Mouse (Mus musculus) CH12.LX (cell line): Measurements from ENCODE around the gene Clca3b. TPM values are rescaled to one million over a fixed set of nuclear protein-coding genes. Genes with fewer than 3 reads are reported as not detected.
"Not testable (repeated sequence)": the region's sequence is repeated elsewhere in the genome, so short reads cannot be mapped to it uniquely, and the experiment has no call there.

ENCODE experiments used
- DNase-seq: peaks from one replicate; pipeline ENCODE4 v3.0.0-alpha.2; 2013; ENCODE audit errors: extremely low read depth
- H3K27ac ChIP-seq: 2 replicates; pipeline ENCODE4 v1.5.1; 2012; ENCODE audit warnings: low read depth, mild to moderate bottlenecking, control low read depth, moderate library complexity; ENCODE audit not compliant: insufficient read depth
- H3K27me3 ChIP-seq: replicated peaks from 2 replicates; pipeline ENCODE3; 2012; ENCODE audit warnings: inconsistent platforms
- H3K36me3 ChIP-seq, 2 experiments: replicated peaks in 1 of 2; 2 replicates each; pipeline versions ENCODE3 to v1.6.1; 2012; ENCODE audit warnings: inconsistent platforms in 1 of 2, low read length in 1 of 2, mild to moderate bottlenecking in 1 of 2, mixed read lengths in 1 of 2, moderate library complexity in 1 of 2; ENCODE audit not compliant: control insufficient read depth in 1 of 2, insufficient read depth in 1 of 2
- H3K4me1 ChIP-seq, 2 experiments: 2 replicates each; pipeline ENCODE4 v1.6.1; 2012; ENCODE audit warnings: inconsistent platforms in 1 of 2, moderate library complexity in 1 of 2; ENCODE audit not compliant: insufficient read depth in 2 of 2, control insufficient read depth in 1 of 2
- H3K4me2 ChIP-seq: 2 replicates; pipeline ENCODE4 v1.6.1; 2012; ENCODE audit warnings: low read depth, mild to moderate bottlenecking, control low read depth; ENCODE audit not compliant: poor library complexity, insufficient read depth, severe bottlenecking
- H3K4me3 ChIP-seq, 3 experiments: fragments of 150-350 bp in 1 of 3; sonication (generic) in 1 of 3; replicated peaks in 1 of 3; 2 replicates each; pipeline versions ENCODE3 to v1.5.1; 2011 to 2012; ENCODE audit warnings: low read depth in 2 of 3, low read length in 2 of 3, mild to moderate bottlenecking in 2 of 3, moderate library complexity in 2 of 3, control low read depth in 1 of 3, improper control_type of control experiment in 1 of 3, inconsistent platforms in 1 of 3, mixed read lengths in 1 of 3; ENCODE audit not compliant: poor library complexity in 1 of 3
- H3K79me2 ChIP-seq: replicated peaks from 2 replicates; pipeline ENCODE4 v1.6.1; 2012; ENCODE audit warnings: mild to moderate bottlenecking, moderate library complexity; ENCODE audit not compliant: control insufficient read depth, poor library complexity, insufficient read depth, severe bottlenecking; ENCODE audit errors: extremely low read depth
- H3K9ac ChIP-seq: 2 replicates; pipeline ENCODE4 v1.6.1; 2012; ENCODE audit warnings: low read depth, mild to moderate bottlenecking, control low read depth, moderate library complexity; ENCODE audit not compliant: insufficient read depth
- H3K9me3 ChIP-seq: replicated peaks from 2 replicates; pipeline ENCODE3; 2012; ENCODE audit warnings: low read length, inconsistent platforms, mixed read lengths
- BHLHE40 ChIP-seq: IDR thresholded peaks from 2 replicates; pipeline ENCODE4 v1.6.1; 2011; ENCODE audit warnings: mild to moderate bottlenecking, low read depth, low read length, improper control_type of control experiment
- CHD1 ChIP-seq: IDR thresholded peaks from 2 replicates; pipeline ENCODE4 v1.6.1; 2012; ENCODE audit warnings: low read depth, low read length, improper control_type of control experiment, inconsistent platforms
- CTCF ChIP-seq, 2 experiments: IDR thresholded peaks in 1 of 2; conservative IDR thresholded peaks in 1 of 2; 2 replicates each; pipeline ENCODE4 v1.5.1; 2011 to 2012; ENCODE audit warnings: low read depth in 2 of 2, low read length in 2 of 2, improper control_type of control experiment in 1 of 2, inconsistent platforms in 1 of 2, mild to moderate bottlenecking in 1 of 2, moderate library complexity in 1 of 2
- E2F4 ChIP-seq: IDR thresholded peaks from 2 replicates; pipeline ENCODE4 v1.6.1; 2011; ENCODE audit warnings: low read depth, low read length, improper control_type of control experiment; ENCODE audit not compliant: insufficient replicate concordance
- ELF1 ChIP-seq: IDR thresholded peaks from 2 replicates; pipeline ENCODE4 v1.6.1; 2014; ENCODE audit warnings: low read depth, mild to moderate bottlenecking, inconsistent platforms, low read length, improper control_type of control experiment
- HCFC1 ChIP-seq: IDR thresholded peaks from 2 replicates; pipeline ENCODE4 v1.6.1; 2012; ENCODE audit warnings: low read depth, mild to moderate bottlenecking, inconsistent platforms, low read length, improper control_type of control experiment
- IRF4 ChIP-seq: IDR thresholded peaks from 2 replicates; pipeline ENCODE4 v1.6.1; 2014; ENCODE audit warnings: low read depth, mild to moderate bottlenecking, inconsistent platforms, low read length, improper control_type of control experiment
- JUN ChIP-seq: IDR thresholded peaks from 2 replicates; pipeline ENCODE4 v1.6.1; 2011; ENCODE audit warnings: low read depth, mild to moderate bottlenecking, low read length, improper control_type of control experiment, moderate library complexity; ENCODE audit not compliant: insufficient read depth
- JUND ChIP-seq: conservative IDR thresholded peaks from 2 replicates; pipeline ENCODE4 v1.6.1; 2011; ENCODE audit warnings: low read depth, low read length, improper control_type of control experiment
- KAT2A ChIP-seq: IDR thresholded peaks from 2 replicates; pipeline ENCODE4 v1.6.1; 2012; ENCODE audit warnings: low read length, improper control_type of control experiment, inconsistent platforms; ENCODE audit not compliant: insufficient replicate concordance
- MAFK ChIP-seq: IDR thresholded peaks from 2 replicates; pipeline ENCODE4 v1.6.1; 2011; ENCODE audit warnings: low read length, improper control_type of control experiment; ENCODE audit not compliant: insufficient replicate concordance
- MAZ ChIP-seq: IDR thresholded peaks from 2 replicates; pipeline ENCODE4 v1.6.1; 2012; ENCODE audit warnings: low read depth, mild to moderate bottlenecking, inconsistent platforms, low read length, improper control_type of control experiment, moderate library complexity
- NRF1 ChIP-seq: IDR thresholded peaks from 2 replicates; pipeline ENCODE4 v1.6.1; 2014; ENCODE audit warnings: low read depth, mild to moderate bottlenecking, inconsistent platforms, low read length, improper control_type of control experiment, moderate library complexity
- RCOR1 ChIP-seq: conservative IDR thresholded peaks from 2 replicates; pipeline ENCODE4 v1.6.1; 2012; ENCODE audit warnings: low read depth, mild to moderate bottlenecking, inconsistent platforms, low read length, improper control_type of control experiment
- TBP ChIP-seq: conservative IDR thresholded peaks from 2 replicates; pipeline ENCODE4 v1.6.1; 2011; ENCODE audit warnings: low read depth, low read length, improper control_type of control experiment
- TCF12 ChIP-seq: IDR thresholded peaks from 2 replicates; pipeline ENCODE4 v1.6.1; 2014; ENCODE audit warnings: low read depth, mild to moderate bottlenecking, inconsistent platforms, low read length, improper control_type of control experiment
- UBTF ChIP-seq: IDR thresholded peaks from 2 replicates; pipeline ENCODE4 v1.6.1; 2012; ENCODE audit warnings: low read depth, mild to moderate bottlenecking, inconsistent platforms, low read length, improper control_type of control experiment, moderate library complexity
- USF2 ChIP-seq: conservative IDR thresholded peaks from 2 replicates; pipeline ENCODE4 v1.6.1; 2011; ENCODE audit warnings: low read depth, low read length, improper control_type of control experiment
- ZKSCAN1 ChIP-seq: IDR thresholded peaks from 2 replicates; pipeline ENCODE4 v1.6.1; 2012; ENCODE audit warnings: low read depth, inconsistent platforms, low read length, improper control_type of control experiment, borderline replicate concordance
- dilution Hi-C: fragments of 300-500 bp; cut with MboI; formaldehyde crosslinking; loops from 2 replicates; pipeline ENCODE4 v1.14.3; 2020; ENCODE audit warnings: low sequenced_read_pairs; ENCODE audit not compliant: extremely low pct_unique_long_range_greater_than_20kb, extremely low pct_ligation_motif_present
- in situ Hi-C: fragments of 300-500 bp; cut with MboI; formaldehyde crosslinking; loops from 3 replicates; pipeline ENCODE4 v1.14.3; 2019; ENCODE audit warnings: low sequenced_read_pairs, low pct_ligation_motif_present, low pct_unique_long_range_greater_than_20kb, mixed read lengths
- polyA plus RNA-seq: library from polyadenylated mRNA; unstranded; fragments of >175 nt; gene quantifications from 2 replicates; pipeline ENCODE4 v1.2.1, GENCODE M21; 2012; ENCODE audit warnings: low read depth; ENCODE audit not compliant: insufficient read length
- total RNA-seq, 2 experiments: library from RNA; depleted of rRNA; stranded (reverse); fragments of 300-350 nt in 1 of 2; fragments of >200 nt in 1 of 2; gene quantifications; 2 replicates each; pipeline ENCODE4 v1.2.3; 2012 to 2014

The Clca3b gene
- total and polyA plus RNA-seq, 3 experiments = not detected

DNA sequence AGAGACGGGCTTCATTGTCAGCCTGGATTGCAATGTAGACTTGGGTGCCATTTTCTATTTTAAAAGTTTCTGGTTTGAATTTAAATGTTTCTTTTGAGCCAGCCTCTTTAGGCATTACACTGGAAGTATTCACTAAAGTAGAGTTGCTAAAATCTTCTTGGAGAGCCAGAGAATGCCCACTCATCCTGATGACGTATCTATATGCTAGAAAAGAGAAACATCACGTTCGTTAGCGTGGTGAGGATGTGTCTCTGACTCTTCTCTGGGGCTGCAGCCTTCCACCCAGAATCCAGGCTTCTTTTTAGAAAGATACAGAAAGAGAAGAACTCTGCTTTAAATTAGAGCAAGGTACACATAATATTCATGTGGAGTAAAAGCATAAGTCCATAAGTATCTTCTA lies 25.8 kb downstream of the Clca3b start:
- DNase-seq = no peak
- Histone ChIP-seq H3K79me2 (no peaks in the 10 kb centered on the region), H3K9ac (no peak overlapping the region), H3K27ac (no peak overlapping the region), H3K9me3 (no peaks in the 10 kb centered on the region), H3K27me3 (no peaks in the 10 kb centered on the region), H3K4me1 (0 out of 4 replicates have a peak, but pooled peaks cover 0 to 5% of the 10 kb centered on the region in 2 experiments), H3K36me3 (no peaks in the 10 kb centered on the region), H3K4me2 (peak overlapping the region; percentile 76), H3K4me3 (no peak overlapping the region)
- in situ Hi-C loops (loop anchor here (10.0 kb wide), 2 partner anchors 181 to 301 kb away; no protein-coding TSS in a partner anchor), dilution Hi-C loops (no loop called here)
- TF ChIP-seq UBTF = no peak
- no peak for TF ChIP-seq TCF12
- no peak for TF ChIP-seq ELF1
- no peak for TF ChIP-seq HCFC1
- no peak for TF ChIP-seq JUND
- no peak for TF ChIP-seq E2F4
- TF ChIP-seq, all 38 proteins: peak for 0

DNA sequence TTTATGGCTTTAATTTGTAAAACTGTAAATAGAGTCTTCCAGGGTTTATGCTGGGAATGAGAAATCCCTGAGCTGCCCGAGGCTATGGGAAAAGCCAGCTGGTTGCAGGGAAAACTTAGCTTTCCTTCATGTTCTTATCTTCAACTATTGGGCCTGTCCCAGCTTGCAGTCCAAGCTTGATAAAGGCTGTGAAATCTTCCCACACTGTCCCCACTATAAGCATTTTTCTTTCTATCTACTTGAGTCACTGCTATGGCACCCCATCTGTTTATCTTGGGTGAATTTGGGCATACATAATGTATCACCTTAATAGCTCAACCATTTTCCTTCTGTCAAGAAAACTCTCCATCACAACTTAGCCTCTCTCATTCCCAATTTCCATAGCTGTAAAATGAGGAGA lies 28.5 kb downstream of the Clca3b start:
- Histone ChIP-seq H3K9ac (no peak overlapping the region), H3K36me3 (no peaks in the 10 kb centered on the region), H3K4me2 (no peak overlapping the region), H3K4me3 (no peak overlapping the region), H3K79me2 (no peaks in the 10 kb centered on the region), H3K27me3 (no peaks in the 10 kb centered on the region), H3K27ac (no peak overlapping the region), H3K9me3 (no peaks in the 10 kb centered on the region), H3K4me1 (0 out of 4 replicates have a peak, but pooled peaks cover 0 to 4% of the 10 kb centered on the region in 2 experiments)
- in situ Hi-C loops = loop anchor here (10.0 kb wide), 2 partner anchors 184 to 304 kb away; no protein-coding TSS in a partner anchor
- dilution Hi-C loops = no loop called here
- no peak for DNase-seq
- TF ChIP-seq JUN (no peak), MAFK (no peak), CHD1 (no peak), RCOR1 (no peak), MAZ (no peak), CTCF (conservative IDR thresholded peaks at IDR 0.05 in 1 of 2, IDR thresholded peaks at IDR 0.05 in 1 of 2; ENCODE audit: low read depth in 2 of 2, low read length in 2 of 2) (no peak), IRF4 (no peak), BHLHE40 (no peak), ZKSCAN1 (no peak), NRF1 (no peak), JUND (no peak), USF2 (no peak), KAT2A (no peak), E2F4 (no peak), TBP (no peak)
- TF ChIP-seq, all 38 proteins: peak for 0

DNA sequence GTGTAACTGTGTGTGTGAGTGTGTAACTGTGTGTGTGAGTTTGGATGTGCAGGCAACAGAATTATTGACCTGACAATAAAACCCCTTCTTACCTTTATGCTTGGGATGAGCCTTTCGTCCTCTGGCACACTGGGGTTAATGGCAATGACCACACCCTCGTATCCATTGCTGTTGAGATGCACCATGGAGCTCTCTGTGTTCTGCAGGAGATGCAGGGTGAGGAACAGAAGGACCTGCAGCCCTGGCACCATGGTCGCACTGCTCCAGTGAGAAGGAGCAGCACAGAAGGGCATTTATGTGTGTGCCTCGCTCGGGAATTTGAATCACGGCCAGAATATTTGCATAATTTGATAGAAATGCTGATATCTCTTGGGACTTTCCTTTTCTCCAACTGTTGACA lies 29.9 kb downstream of the Clca3b start, which contains the start of gene Clca3a2:
Gene Clca3a2, minus strand, starts transcription at position 276 of the 400 bp plus-strand sequence.
- DNase-seq, H3K9me3 ChIP-seq, H3K9ac ChIP-seq, H3K36me3 ChIP-seq, H3K4me3 ChIP-seq, in situ Hi-C loops, H3K27me3 ChIP-seq, H3K4me1 ChIP-seq, H3K79me2 ChIP-seq, dilution Hi-C loops, H3K27ac ChIP-seq, H3K4me2 ChIP-seq: not testable (repeated sequence)

DNA sequence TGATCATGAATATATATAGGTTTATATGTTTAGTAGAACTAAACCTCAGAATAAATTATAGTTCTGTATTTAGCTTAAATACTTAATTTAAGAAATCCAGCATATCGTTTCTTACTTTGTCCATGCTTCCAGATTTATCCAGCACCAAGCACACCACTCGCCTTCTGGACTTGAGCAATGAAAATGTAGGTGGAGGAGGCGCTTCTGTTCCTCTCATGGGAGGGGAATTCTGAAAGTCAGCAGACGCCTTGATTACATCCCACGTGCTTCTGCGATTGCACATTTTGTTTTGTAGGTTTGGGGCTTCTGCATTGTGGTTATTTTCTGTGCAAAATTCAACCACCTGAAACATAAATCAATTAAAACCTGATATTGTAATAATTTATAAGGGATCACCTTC lies 35.8 kb downstream of the Clca3b start:
- DNase-seq, H3K27me3 ChIP-seq, H3K36me3 ChIP-seq, H3K4me3 ChIP-seq, H3K79me2 ChIP-seq, H3K4me2 ChIP-seq, H3K4me1 ChIP-seq, H3K9me3 ChIP-seq, H3K9ac ChIP-seq, in situ Hi-C loops, H3K27ac ChIP-seq, dilution Hi-C loops: not testable (repeated sequence)
